Mouse (Mus musculus) adrenal gland, adult 8-10 months (tissue): ENCODE measurements at regions not wholly inside any gene's neighbourhood (a gene's known extent, or its start where the extent isn't known, plus 50 kb on each side); places are given as distances from the start of the nearest gene placed in this dataset.
A peak's percentile ranks its signal among the peaks of the same experiment; 100 is the strongest.

ENCODE experiments used
- DNase-seq: peaks from one replicate; pipeline ENCODE4 v3.0.0; 2022

DNA sequence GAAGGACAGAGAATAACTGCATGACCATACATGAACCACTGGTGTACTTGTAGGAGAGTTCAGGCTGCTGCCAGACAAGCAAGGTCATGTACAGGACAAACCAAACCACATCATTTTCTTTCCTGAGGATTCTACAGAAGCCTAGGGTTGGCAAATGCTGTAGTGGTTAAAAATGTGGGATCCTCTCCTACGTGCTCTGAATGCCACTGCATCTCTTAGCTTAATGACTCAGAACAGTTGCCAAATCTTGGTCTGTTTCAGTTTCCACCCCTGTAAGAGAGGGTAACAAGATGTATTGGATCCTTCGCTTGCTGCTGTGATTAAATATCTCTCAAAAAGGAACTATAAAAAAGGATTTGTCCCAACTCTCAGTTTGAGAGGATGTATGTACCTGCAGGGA lies 938.1 kb downstream of the 4930444P10Rik start:
- DNase-seq = no peak

DNA sequence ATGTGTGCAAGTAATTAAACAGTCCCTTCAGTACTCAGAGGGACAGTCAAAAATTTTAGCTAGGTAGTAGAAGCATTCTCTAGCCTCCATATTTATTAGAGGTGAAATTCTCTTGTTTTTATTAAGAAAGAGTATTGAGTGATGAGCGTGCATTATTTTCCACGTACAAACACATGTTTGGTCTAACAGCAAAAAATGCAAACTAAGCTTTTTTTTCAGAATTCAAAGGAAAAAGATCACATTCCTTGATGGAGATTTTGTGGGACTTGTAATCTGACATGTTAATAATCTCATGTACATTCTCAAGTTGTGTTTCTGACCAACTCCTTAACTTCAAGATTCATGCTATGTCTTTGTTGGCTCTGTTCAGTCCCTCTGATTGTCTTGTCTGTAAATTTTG lies 939.2 kb downstream of the 4930444P10Rik start:
- DNase-seq = no peak

DNA sequence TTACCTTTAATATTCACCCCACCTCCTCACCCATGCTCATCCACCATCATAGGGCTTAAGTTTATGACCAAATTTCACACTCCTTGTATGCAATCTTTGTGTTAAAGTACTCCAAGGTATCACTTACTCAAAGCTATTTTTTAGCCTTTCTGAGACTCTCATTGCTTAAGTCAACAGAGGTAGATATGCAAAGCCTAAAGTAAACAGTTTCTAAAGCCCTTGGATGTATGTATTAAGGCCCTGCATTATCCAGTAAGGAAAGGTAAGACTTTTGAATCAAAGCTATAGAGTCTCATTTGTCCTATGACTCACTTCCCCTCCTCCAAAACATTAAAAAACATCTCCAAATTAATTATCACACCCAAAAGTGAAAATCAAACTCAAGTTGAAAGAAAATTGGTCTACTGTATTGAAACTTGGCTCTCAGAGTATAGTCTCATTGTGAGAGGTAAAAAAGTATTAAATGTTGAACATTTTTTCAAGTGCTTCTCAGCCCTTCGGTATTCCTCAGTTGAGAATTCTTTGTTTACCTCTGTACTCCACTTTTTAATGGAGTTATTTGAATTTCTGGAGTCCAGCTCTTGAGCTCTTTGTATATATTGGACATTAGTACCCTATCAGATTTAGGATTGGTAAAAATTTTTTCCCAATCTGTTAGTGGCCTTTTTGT lies 949.1 kb downstream of the 4930444P10Rik start:
- DNase-seq = no peak

DNA sequence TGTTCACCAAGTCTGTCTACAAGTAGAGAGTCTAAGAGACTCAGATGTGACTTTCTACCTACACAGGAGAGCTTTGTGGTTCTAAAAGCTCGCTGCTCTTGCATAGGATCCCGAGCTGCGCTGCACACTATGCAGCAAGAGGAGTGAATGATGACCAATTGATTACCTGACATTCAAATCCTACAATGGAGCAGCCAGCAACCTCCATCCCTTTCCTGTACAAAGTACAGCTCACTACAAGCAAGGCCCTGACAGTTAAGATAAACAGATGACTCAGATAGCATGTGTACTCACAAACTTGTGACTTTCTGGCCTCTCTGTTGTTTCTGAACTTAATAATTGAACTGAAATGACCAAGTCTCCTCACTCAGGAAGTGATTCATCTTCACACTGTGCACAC lies 974.7 kb downstream of the 4930444P10Rik start:
- DNase-seq = no peak

DNA sequence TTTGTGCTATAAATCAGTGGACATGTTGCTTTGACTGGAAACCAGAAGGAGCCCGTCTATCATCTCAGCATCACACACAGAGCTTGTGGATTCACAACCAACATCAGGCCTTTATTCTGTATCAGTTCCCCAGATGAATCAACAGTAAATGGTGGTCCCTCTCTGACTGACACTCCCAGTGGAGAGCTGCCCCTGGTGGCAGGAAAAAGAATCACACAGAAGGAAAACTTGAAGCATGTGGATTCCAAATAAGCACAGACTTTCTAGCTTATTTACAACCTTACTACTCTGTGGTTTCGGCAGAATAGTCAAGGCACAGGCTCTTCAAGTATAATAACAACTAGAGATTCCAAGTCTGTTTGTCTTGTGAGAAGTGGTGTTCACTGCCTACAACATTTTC lies 981.7 kb downstream of the 4930444P10Rik start:
- no peak for DNase-seq

DNA sequence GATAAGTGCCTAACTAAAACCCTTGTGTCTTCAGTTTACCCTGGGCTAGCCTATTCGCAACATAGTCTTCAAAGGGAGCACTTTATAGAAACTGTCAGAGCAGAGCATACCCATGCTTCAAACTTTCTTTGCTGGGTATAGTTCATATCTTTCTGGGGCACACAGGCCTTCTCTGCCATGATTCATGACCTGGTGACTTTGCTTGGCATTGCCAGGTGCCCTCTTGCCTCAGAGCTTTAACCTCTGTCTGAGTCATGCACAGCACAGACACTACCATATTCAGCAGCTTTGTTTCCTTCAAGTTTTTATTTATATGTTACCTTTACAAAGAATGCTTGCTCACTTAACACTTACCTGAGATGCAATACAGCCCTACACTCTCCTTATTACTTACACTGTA lies 1022.8 kb downstream of the 4930444P10Rik start:
- DNase-seq = peak; percentile 67

DNA sequence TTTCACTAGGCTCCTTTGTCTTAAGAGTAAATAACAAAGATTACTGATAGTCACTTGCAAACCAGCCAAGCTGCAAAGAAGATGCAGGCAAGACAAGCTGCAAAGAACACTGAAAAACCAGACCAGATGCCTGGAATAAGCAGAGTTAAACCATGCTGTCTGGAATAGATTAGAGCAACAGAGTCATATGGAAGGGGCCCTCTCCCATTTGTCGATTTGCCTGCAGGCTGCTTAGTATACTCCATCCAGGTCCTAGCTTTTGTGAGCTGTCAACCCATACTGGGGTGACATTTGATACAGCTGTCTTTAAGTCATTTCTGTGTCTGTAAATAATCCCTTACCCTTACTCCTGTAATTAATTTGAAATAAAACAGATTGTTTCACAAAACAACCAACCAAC lies 1059.1 kb downstream of the 4930444P10Rik start:
- DNase-seq = no peak

DNA sequence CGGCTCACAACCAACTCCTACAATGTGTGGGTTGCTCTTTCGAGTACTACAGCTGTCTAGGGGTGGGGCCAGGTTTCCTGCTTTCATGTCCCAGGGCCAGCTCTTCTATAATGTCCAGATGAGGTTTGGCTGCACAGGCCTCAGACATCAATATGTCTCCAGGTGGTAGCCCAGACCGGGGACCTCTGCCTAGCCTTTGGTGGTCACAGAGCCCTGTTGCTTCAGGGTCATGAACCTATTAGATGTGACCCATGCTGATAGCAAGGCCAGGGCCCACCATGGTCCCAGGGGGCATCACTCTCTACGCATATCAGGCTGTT lies 1074.7 kb downstream of the 4930444P10Rik start:
- DNase-seq = no peak

DNA sequence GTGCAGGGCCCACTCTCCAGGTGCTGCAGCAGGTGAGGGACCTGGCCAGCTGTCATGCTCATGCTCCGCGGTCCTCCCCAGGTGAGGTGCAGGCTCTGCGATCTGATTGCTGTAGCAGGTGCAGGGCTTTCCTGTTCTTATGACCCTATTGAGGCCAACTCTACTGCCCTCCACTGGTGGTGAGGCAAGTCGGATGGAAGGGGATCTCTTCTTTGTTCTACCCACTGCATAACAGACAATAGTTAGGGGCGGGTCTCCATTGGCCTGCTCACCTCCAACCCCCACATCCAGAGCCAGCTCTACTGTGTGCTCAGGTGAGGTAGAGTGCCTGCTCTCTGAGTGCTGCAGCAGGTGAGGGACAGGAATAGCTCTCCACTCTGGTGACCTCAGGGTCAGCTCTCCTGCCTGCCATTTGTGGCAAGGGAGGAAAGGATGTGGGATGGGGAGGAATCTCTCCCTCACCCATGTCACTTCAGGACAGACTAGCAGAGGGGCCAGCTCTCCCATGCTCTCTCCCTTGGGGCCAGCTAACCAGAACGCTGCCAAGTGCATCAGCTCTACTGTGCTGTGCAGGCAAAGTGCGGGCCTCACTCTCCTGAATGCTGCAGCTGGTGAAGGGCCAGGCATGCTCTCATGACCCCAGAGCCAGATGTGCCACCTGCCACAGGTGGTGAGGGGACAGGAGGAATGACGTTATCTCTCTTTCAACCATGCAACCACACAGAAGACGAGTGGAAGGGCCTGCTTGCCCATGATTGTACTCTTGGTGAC lies 1075.3 kb downstream of the 4930444P10Rik start:
- no peak for DNase-seq

DNA sequence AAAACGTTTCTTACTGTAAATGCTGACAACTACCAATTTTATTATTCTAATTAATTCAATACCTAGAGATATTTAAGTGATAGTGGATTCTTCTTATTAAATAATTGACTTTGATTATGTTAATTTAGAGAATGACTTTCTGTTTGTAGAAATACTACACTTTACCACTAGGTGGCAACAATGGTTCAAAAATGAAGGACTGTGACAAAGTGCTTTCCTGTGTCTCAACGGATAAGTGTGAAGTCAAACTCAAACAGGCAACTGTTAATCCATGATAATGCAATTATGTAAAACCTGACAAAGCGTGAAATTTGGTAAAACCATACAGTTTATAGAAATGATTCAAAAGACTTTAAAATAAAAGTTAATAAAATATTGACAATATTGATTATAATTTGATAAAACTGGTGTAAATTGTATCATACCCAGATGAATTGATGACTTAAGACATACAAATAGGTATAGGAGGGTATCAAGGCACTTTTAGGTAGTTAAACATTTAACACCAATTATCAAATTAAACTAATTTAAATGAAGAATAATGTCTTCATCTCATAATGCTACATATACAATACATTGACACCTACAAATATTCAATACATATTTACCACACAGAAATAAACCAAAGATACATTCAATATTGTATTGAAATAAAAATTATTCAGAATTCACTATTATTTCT lies 1085.3 kb downstream of the 4930444P10Rik start:
- DNase-seq = no peak

DNA sequence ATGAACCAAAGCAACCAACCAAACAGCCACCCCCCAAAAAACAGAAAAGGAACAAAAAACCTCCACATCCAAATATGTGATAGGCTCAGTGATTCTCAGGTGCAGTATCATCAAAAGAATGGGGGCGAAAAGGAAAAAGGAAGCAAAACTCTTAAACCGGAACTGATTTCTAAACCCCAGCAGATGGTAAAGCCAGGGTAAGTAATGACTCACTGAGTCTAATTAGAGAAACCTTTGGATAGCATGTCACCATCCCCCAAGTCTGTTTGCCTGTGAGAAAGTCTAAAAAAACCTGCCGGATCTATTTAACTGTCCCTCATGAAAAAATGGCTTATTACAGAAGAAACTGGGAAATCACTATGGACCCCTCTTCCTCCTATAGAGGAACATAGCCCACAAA lies 1097.8 kb downstream of the 4930444P10Rik start:
- DNase-seq = no peak

DNA sequence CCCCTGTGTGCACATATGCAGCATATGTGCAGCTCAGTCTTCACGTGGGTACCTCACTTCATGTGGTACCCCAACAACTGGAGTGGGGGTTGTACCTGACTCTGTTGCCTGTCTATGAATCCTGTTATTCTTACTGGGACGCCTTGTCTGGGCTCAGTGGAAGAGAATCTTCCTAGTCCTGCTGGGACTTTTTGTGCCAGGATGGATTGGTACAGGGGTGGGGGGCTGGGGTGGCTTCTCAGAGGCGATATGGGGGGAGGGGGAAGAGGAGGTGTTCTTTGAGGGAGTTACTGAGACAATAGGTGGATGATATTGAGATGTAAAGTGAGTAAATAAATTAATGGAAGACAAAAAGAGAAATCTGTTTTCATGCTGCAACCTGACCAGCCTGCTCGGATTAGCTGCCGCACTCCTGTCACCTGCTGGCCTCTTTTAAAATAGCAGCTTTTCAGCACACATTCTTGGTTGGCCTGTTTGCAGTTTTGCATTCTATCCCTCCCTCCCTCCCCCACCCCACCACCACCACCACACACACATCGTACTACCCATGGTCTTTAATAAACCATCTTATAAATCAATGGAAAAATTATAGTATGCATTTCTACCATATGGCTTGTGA lies 1112.9 kb downstream of the 4930444P10Rik start:
- no peak for DNase-seq
